Comparison of ENCODE assay signal across 9 mouse cellular contexts in the genomic region with DNA sequence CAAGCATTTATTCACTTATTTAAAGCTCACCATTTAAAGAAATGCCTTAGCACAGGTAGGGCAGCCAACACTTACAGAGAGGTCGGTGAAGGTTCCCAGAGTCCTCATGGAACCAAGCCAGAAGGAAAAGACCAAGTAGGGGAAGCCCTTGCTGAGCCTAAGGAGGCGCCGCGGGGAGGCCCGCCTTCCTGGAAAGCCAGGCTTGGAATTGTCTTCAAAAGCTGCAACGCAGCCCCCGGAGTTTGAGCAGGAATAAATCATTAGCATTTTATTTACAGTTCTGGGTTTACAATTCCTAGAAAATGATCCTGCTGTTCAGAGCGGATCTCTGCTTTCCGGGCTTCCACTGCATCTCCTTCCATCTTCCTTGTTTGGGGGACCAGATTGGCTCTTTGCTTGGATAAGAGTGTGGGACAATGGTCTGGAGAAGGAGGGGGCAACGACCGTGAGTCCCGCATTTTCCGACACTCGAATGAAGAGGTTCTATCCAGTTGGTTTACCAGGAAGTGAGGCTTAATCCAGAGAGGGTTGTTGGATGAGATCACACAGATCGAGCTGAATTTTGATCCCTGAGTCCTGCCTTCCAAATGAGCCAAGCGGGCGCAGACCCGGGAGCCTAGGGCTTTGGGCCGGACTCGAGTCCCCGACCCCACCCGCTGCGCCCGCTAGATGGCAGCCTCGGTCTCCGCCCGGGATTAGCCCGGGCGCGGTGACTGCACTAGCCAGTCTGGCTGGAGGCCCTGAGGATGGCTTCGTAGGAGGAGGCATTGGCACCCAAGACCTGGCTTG. TPM values are rescaled to one million over a fixed set of nuclear protein-coding genes. Genes with fewer than 3 reads are reported as not detected.
A peak's percentile ranks its signal among the peaks of the same experiment; 100 is the strongest.
DNase-seq lines count a peak whose midpoint lies in the region; ATAC-seq and TF ChIP-seq lines count a peak whose summit lies in the region.
"Had no signal": no experiment of that assay in that cellular context is flagged by ENCODE, and none has a peak within 500 bp of the region (broad histone marks: within the 10 kb centered on the region; RNA-seq: fewer than 3 reads in every experiment).

No protein-coding gene starts in this region.

- peak overlapping the region; percentile 51 for H3K4me3 ChIP-seq in E14TG2a.4 (replicated peaks; ENCODE audit: low read length)
- 0 out of 2 replicates have a peak overlapping the region, but pooled peaks have one; percentile 13 for H3K4me3 ChIP-seq in forebrain, embryonic 12.5 days (replicated peaks)
- H3K4me3 ChIP-seq in heart, embryonic 15.5 days: peak overlapping the region; percentile 32
- no peak overlapping the region for H3K4me3 ChIP-seq in liver, embryonic 13.5 days (replicated peaks)
- H3K4me3 ChIP-seq in neural tube, embryonic 11.5 days (ENCODE audit: low read depth, low read length): no peak overlapping the region
- peak overlapping the region; percentile 17; the same call in 1 of the 2 replicates for H3K4me3 ChIP-seq in stomach, embryonic 15.5 days (replicated peaks)

- no peak overlapping the region for H3K27ac ChIP-seq in forebrain, embryonic 12.5 days
- H3K27ac ChIP-seq in heart, embryonic 15.5 days: no peak overlapping the region
- no peak overlapping the region for H3K27ac ChIP-seq in liver, embryonic 13.5 days
- H3K27ac ChIP-seq in neural tube, embryonic 11.5 days (ENCODE audit: low read depth, low read length): no peak overlapping the region
- H3K27ac ChIP-seq in stomach, embryonic 15.5 days: no peak overlapping the region

- peak; percentile 81 for DNase-seq in kidney, postnatal 14 days
- DNase-seq in liver, embryonic 13.5 days: peak; percentile 15
- DNase-seq in neural tube, embryonic 11.5 days (ENCODE audit: low spot score): peak; percentile 91

- peak; percentile 36 for TF ChIP-seq CTCF in E14TG2a.4 (conservative IDR thresholded peaks at IDR 0.05; ENCODE audit: low read length)

- no peaks in the 10 kb centered on the region for H3K36me3 ChIP-seq in E14TG2a.4 (ENCODE audit: insufficient read depth, low read length)
- no peaks in the 10 kb centered on the region for H3K36me3 ChIP-seq in forebrain, embryonic 12.5 days (replicated peaks)
- H3K36me3 ChIP-seq in heart, embryonic 15.5 days: no peaks in the 10 kb centered on the region
- no peaks in the 10 kb centered on the region for H3K36me3 ChIP-seq in liver, embryonic 13.5 days
- H3K36me3 ChIP-seq in neural tube, embryonic 11.5 days (ENCODE audit: control insufficient read depth, insufficient read depth, low read length): no peaks in the 10 kb centered on the region
- H3K36me3 ChIP-seq in stomach, embryonic 15.5 days: no peaks in the 10 kb centered on the region

- WGBS in forebrain, embryonic 12.5 days: 5% methylated on average over 31 of the region's 31 CpGs
- WGBS in heart, embryonic 15.5 days: 4% methylated on average over 31 of the region's 31 CpGs
- WGBS in liver, embryonic 13.5 days (ENCODE audit: insufficient replicate concordance): 6% methylated on average over 31 of the region's 31 CpGs
- WGBS in neural tube, embryonic 11.5 days: 8% methylated on average over 31 of the region's 31 CpGs
- WGBS in stomach, embryonic 15.5 days: 3% methylated on average over 31 of the region's 31 CpGs

- peak overlapping the region; percentile 46 for H3K4me2 ChIP-seq in forebrain, embryonic 12.5 days
- peak overlapping the region; percentile 59 for H3K4me2 ChIP-seq in heart, embryonic 15.5 days
- H3K4me2 ChIP-seq in liver, embryonic 13.5 days: 0 out of 2 replicates have a peak overlapping the region, but pooled peaks have one; percentile 21
- 0 out of 2 replicates have a peak overlapping the region, but pooled peaks have one; percentile 1 for H3K4me2 ChIP-seq in neural tube, embryonic 11.5 days (ENCODE audit: low read depth)
- H3K4me2 ChIP-seq in stomach, embryonic 15.5 days: peak overlapping the region; percentile 43

- H3K9ac ChIP-seq in forebrain, embryonic 12.5 days: peak overlapping the region; percentile 3; the same call in 1 of the 2 replicates
- peak overlapping the region; percentile 35; the same call in 1 of the 2 replicates for H3K9ac ChIP-seq in heart, embryonic 15.5 days
- no peak overlapping the region for H3K9ac ChIP-seq in liver, embryonic 13.5 days
- H3K9ac ChIP-seq in neural tube, embryonic 11.5 days (ENCODE audit: low read length): no peak overlapping the region
- no peak overlapping the region for H3K9ac ChIP-seq in stomach, embryonic 15.5 days

- peaks cover 16% of the 10 kb centered on the region for H3K4me1 ChIP-seq in E14TG2a.4 (replicated peaks; ENCODE audit: low read depth, low read length)
- peaks cover 9% of the 10 kb centered on the region; the same call in 1 of the 2 replicates for H3K4me1 ChIP-seq in forebrain, embryonic 12.5 days
- peaks cover 15% of the 10 kb centered on the region for H3K4me1 ChIP-seq in heart, embryonic 15.5 days (replicated peaks)
- H3K4me1 ChIP-seq in liver, embryonic 13.5 days (replicated peaks): peaks cover 13% of the 10 kb centered on the region
- H3K4me1 ChIP-seq in neural tube, embryonic 11.5 days (ENCODE audit: control insufficient read depth, insufficient read depth, low read length): no peaks in the 10 kb centered on the region
- H3K4me1 ChIP-seq in stomach, embryonic 15.5 days: peaks cover 14% of the 10 kb centered on the region

- H3K27me3 ChIP-seq in E14TG2a.4 (ENCODE audit: insufficient read depth, low read length): peaks cover 31% of the 10 kb centered on the region
- peaks cover 41% of the 10 kb centered on the region for H3K27me3 ChIP-seq in forebrain, embryonic 12.5 days
- H3K27me3 ChIP-seq in heart, embryonic 15.5 days: peaks cover 23% of the 10 kb centered on the region
- peaks cover 15% of the 10 kb centered on the region for H3K27me3 ChIP-seq in liver, embryonic 13.5 days
- no peaks in the 10 kb centered on the region for H3K27me3 ChIP-seq in neural tube, embryonic 11.5 days (ENCODE audit: control insufficient read depth, insufficient read depth, low read length)
- H3K27me3 ChIP-seq in stomach, embryonic 15.5 days (replicated peaks): 0 out of 2 replicates have a peak, but pooled peaks cover 7% of the 10 kb centered on the region

- ATAC-seq in cerebellum, adult (ENCODE audit: insufficient number of reproducible peaks, low FRiP score, low TSS enrichment): peak; percentile 83
- peak; percentile 88 for ATAC-seq in forebrain, embryonic 12.5 days (ENCODE audit: low FRiP score)
- ATAC-seq in heart, embryonic 15.5 days (replicated peaks; ENCODE audit: insufficient number of reproducible peaks, insufficient read depth, low FRiP score, low read depth): no peak
- 0 out of 2 replicates have a peak, but pooled peaks have one; percentile 50 for ATAC-seq in liver, embryonic 13.5 days (ENCODE audit: low read depth)
- ATAC-seq in neural tube, embryonic 11.5 days (ENCODE audit: insufficient read depth, low FRiP score, low TSS enrichment): peak; percentile 55; the same call in 1 of the 2 replicates
- peak; percentile 65 for ATAC-seq in stomach, embryonic 15.5 days (ENCODE audit: insufficient read depth, low FRiP score, low read depth)

- no peaks in the 10 kb centered on the region for H3K9me3 ChIP-seq in E14TG2a.4 (ENCODE audit: low read length)
- no peaks in the 10 kb centered on the region for H3K9me3 ChIP-seq in forebrain, embryonic 12.5 days
- H3K9me3 ChIP-seq in heart, embryonic 15.5 days (replicated peaks): no peaks in the 10 kb centered on the region
- no peaks in the 10 kb centered on the region for H3K9me3 ChIP-seq in liver, embryonic 13.5 days (replicated peaks)
- H3K9me3 ChIP-seq in neural tube, embryonic 11.5 days (ENCODE audit: control insufficient read depth, low read length): no peaks in the 10 kb centered on the region
- H3K9me3 ChIP-seq in stomach, embryonic 15.5 days: no peaks in the 10 kb centered on the region

RNA-seq across cellular contexts. Expression of a gene that starts 39.1 kb away (rescaled TPM):
- not detected in 2 replicates for polyA plus RNA-seq in forebrain, embryonic 12.5 days (2016; fragmentation: Nextera tagmentation; extraction: Ambion mirVana)
- not detected in 2 replicates for polyA plus RNA-seq in heart, embryonic 15.5 days (2015; fragmentation: Nextera tagmentation; extraction: Ambion mirVana)
- polyA plus RNA-seq in liver, embryonic 13.5 days (2015; fragmentation: Nextera tagmentation; extraction: Ambion mirVana): not detected in 2 replicates
- polyA plus RNA-seq in neural tube, embryonic 11.5 days (2014; fragmentation: Nextera tagmentation; extraction: Ambion mirVana): not detected in 2 replicates
- polyA plus RNA-seq in stomach, embryonic 15.5 days (2015; fragmentation: Nextera tagmentation; extraction: Ambion mirVana): not detected in 2 replicates
- polyA plus RNA-seq: large intestine, adult 2 months had no signal

RNA-seq across cellular contexts. Expression of a gene that starts 39.7 kb away (rescaled TPM):
- polyA plus RNA-seq in forebrain, embryonic 12.5 days (2016; fragmentation: Nextera tagmentation; extraction: Ambion mirVana): 53.6 and 56.6 TPM in 2 replicates
- polyA plus RNA-seq in heart, embryonic 15.5 days (2015; fragmentation: Nextera tagmentation; extraction: Ambion mirVana): 34.0 and 42.1 TPM in 2 replicates
- polyA plus RNA-seq in liver, embryonic 13.5 days (2015; fragmentation: Nextera tagmentation; extraction: Ambion mirVana): 21.4 and 25.4 TPM in 2 replicates
- 52.2 and 53.9 TPM in 2 replicates for polyA plus RNA-seq in neural tube, embryonic 11.5 days (2014; fragmentation: Nextera tagmentation; extraction: Ambion mirVana)
- polyA plus RNA-seq in stomach, embryonic 15.5 days (2015; fragmentation: Nextera tagmentation; extraction: Ambion mirVana): 50.6 and 50.7 TPM in 2 replicates

RNA-seq across cellular contexts. Expression of a gene that starts 52.3 kb away (rescaled TPM):
- 49.4 and 50.2 TPM in 2 replicates for polyA plus RNA-seq in forebrain, embryonic 12.5 days (2016; fragmentation: Nextera tagmentation; extraction: Ambion mirVana)
- polyA plus RNA-seq in heart, embryonic 15.5 days (2015; fragmentation: Nextera tagmentation; extraction: Ambion mirVana): 47.4 and 60.1 TPM in 2 replicates
- 79.1 and 85.2 TPM in 2 replicates for polyA plus RNA-seq in liver, embryonic 13.5 days (2015; fragmentation: Nextera tagmentation; extraction: Ambion mirVana)
- polyA plus RNA-seq in neural tube, embryonic 11.5 days (2014; fragmentation: Nextera tagmentation; extraction: Ambion mirVana): 54.3 and 56.7 TPM in 2 replicates
- 93.2 and 98.2 TPM in 2 replicates for polyA plus RNA-seq in stomach, embryonic 15.5 days (2015; fragmentation: Nextera tagmentation; extraction: Ambion mirVana)

Comparison
In these comparisons a context has a peak if more than half of its experiments do, and no peak if none do; other contexts are left out.
1. H3K4me3 ChIP-seq: peak in E14TG2a.4 (single experiment), forebrain, embryonic 12.5 days (single experiment), heart, embryonic 15.5 days (single experiment) and stomach, embryonic 15.5 days (single experiment); none in liver, embryonic 13.5 days (single experiment) and neural tube, embryonic 11.5 days (single experiment).
2. H3K4me2 ChIP-seq: peak in every context shown above with its lines; median percentile 59 in heart, embryonic 15.5 days; 46 in forebrain, embryonic 12.5 days; 43 in stomach, embryonic 15.5 days; 21 in liver, embryonic 13.5 days; 1 in neural tube, embryonic 11.5 days.
3. H3K9ac ChIP-seq: peak in forebrain, embryonic 12.5 days (single experiment) and heart, embryonic 15.5 days (single experiment); none in liver, embryonic 13.5 days (single experiment), neural tube, embryonic 11.5 days (single experiment) and stomach, embryonic 15.5 days (single experiment).
4. DNase-seq: peak in every context shown above with its lines; median percentile 91 in neural tube, embryonic 11.5 days; 81 in kidney, postnatal 14 days; 15 in liver, embryonic 13.5 days.